Mouse (Mus musculus): ENCODE measurements around the gene Dcaf11. TPM values are rescaled to one million over a fixed set of nuclear protein-coding genes. Genes with fewer than 3 reads are reported as not detected.

Dcaf11 gene
- total RNA-seq (2023): 72.0 TPM

GRCm38 (mm10) chr14:55559799-55560201, at the start of gene Dcaf11:
Dcaf11 (plus strand) TSS chr14:55560006.

GRCm38 (mm10) chr14:55510125-55510731, 49.6 kb upstream of the Dcaf11 start, which contains the start of gene Cpne6:
Cpne6 (plus strand) TSS chr14:55510445.

GRCm38 (mm10) chr14:55524785-55525184, 35.0 kb upstream of the Dcaf11 start, which contains the start of gene Nrl:
Nrl (minus strand) TSS chr14:55524981.

GRCm38 (mm10) chr14:55540067-55540786, 19.6 kb upstream of the Dcaf11 start, which contains the start of gene Pck2:
Pck2 (plus strand) TSS chr14:55540266.

GRCm38 (mm10) chr14:55560202-55561073, 632 bp downstream of the Dcaf11 start, which contains the start of gene A730061H03Rik:
A730061H03Rik (minus strand) TSS chr14:55560406.

GRCm38 (mm10) chr14:55575302-55575701, 15.5 kb downstream of the Dcaf11 start, which contains the start of gene Fitm1:
Fitm1 (plus strand) TSS chr14:55575617.

GRCm38 (mm10) chr14:55577871-55578667, 18.3 kb downstream of the Dcaf11 start, which contains the start of gene Psme1:
Psme1 (plus strand) TSS chr14:55578123.

GRCm38 (mm10) chr14:55584702-55585565, 25.1 kb downstream of the Dcaf11 start, which contains the start of gene Emc9:
Emc9 (minus strand) TSS chr14:55585302.

GRCm38 (mm10) chr14:55590748-55591330, 31.0 kb downstream of the Dcaf11 start, which contains the start of gene Psme2:
Psme2 (minus strand) TSS chr14:55591113.

GRCm38 (mm10) chr14:55591331-55591891, 31.6 kb downstream of the Dcaf11 start, which contains the start of gene Rnf31:
Rnf31 (plus strand) TSS chr14:55591708.

GRCm38 (mm10) chr14:55603271-55603632, 43.4 kb downstream of the Dcaf11 start, which contains the start of gene Irf9:
Irf9 (plus strand) TSS chr14:55603571.

GRCm38 (mm10) chr14:55617822-55618221, 58.0 kb downstream of the Dcaf11 start, which contains the start of gene Rec8:
Rec8 (plus strand) TSS chr14:55618037.

Other genes with a start within 250 kb of the Dcaf11 start
- gene Dhrs4, start 81.2 kb upstream of the Dcaf11 start, total RNA-seq (2023): 24.5 TPM
- 0.52 TPM for gene Carmil3, start 69.4 kb upstream of the Dcaf11 start, total RNA-seq (2023)
- not detected for gene Cpne6, start 49.6 kb upstream of the Dcaf11 start, total RNA-seq (2023)
- gene Nrl, start 35.0 kb upstream of the Dcaf11 start, total RNA-seq (2023): not detected
- gene Pck2, start 19.7 kb upstream of the Dcaf11 start, total RNA-seq (2023): 10.7 TPM
- 2.6 TPM for gene A730061H03Rik, start 400 bp downstream of the Dcaf11 start, total RNA-seq (2023)
- not detected for gene Fitm1, start 15.6 kb downstream of the Dcaf11 start, total RNA-seq (2023)
- gene Psme1, start 18.1 kb downstream of the Dcaf11 start, total RNA-seq (2023): 323 TPM
- gene Emc9, start 25.3 kb downstream of the Dcaf11 start, total RNA-seq (2023): 26.3 TPM
- gene Psme2, start 31.1 kb downstream of the Dcaf11 start, total RNA-seq (2023): 372 TPM
- gene Rnf31, start 31.7 kb downstream of the Dcaf11 start, total RNA-seq (2023): 91.9 TPM
- 90.0 TPM for gene Irf9, start 43.6 kb downstream of the Dcaf11 start, total RNA-seq (2023)
- not detected for gene Rec8, start 58.0 kb downstream of the Dcaf11 start, total RNA-seq (2023)
- gene Ipo4, start 76.0 kb downstream of the Dcaf11 start, total RNA-seq (2023): 65.4 TPM
- 4.2 TPM for gene Gm49378, start 77.9 kb downstream of the Dcaf11 start, total RNA-seq (2023)
- gene Tm9sf1, start 83.8 kb downstream of the Dcaf11 start, total RNA-seq (2023): 40.1 TPM
- gene Tssk4, start 90.2 kb downstream of the Dcaf11 start, total RNA-seq (2023): 4.1 TPM
- gene Mdp1, start 100.5 kb downstream of the Dcaf11 start, total RNA-seq (2023): 45.7 TPM
- gene Gmpr2, start 111.9 kb downstream of the Dcaf11 start, total RNA-seq (2023): 18.6 TPM
- 164 TPM for gene Nedd8, start 112.1 kb downstream of the Dcaf11 start, total RNA-seq (2023)
- gene Tinf2, start 121.8 kb downstream of the Dcaf11 start, total RNA-seq (2023): 101 TPM
- gene Tgm1, start 153.9 kb downstream of the Dcaf11 start, total RNA-seq (2023): 0.95 TPM
- gene Rabggta, start 162.3 kb downstream of the Dcaf11 start, total RNA-seq (2023): 85.8 TPM
- gene Dhrs1, start 185.7 kb downstream of the Dcaf11 start, total RNA-seq (2023): 11.6 TPM
- 30.4 TPM for gene Nop9, start 185.7 kb downstream of the Dcaf11 start, total RNA-seq (2023)
- not detected for gene Cideb, start 198.5 kb downstream of the Dcaf11 start, total RNA-seq (2023)
- 0.18 TPM for gene Ltb4r2, start 201.4 kb downstream of the Dcaf11 start, total RNA-seq (2023)
- 0.37 TPM for gene Ltb4r1, start 206.0 kb downstream of the Dcaf11 start, total RNA-seq (2023)
- 0.52 TPM for gene Adcy4, start 224.1 kb downstream of the Dcaf11 start, total RNA-seq (2023)
- gene Ripk3, start 228.9 kb downstream of the Dcaf11 start, total RNA-seq (2023): 40.3 TPM

Data from CD8-positive naive resting alpha-beta T cell, adult 57 days (primary cell).